Mouse (Mus musculus) G1E (cell line): ENCODE measurements at regions not wholly inside any gene's neighbourhood (a gene's known extent, or its start where the extent isn't known, plus 50 kb on each side); places are given as distances from the start of the nearest gene placed in this dataset.

Experiments
- CTCF ChIP-seq: IDR thresholded peaks from 2 replicates; pipeline ENCODE4 v1.5.1; 2012; ENCODE audit warnings: low read depth, low read length, inconsistent platforms, mixed read lengths
- GATA1 ChIP-seq: IDR thresholded peaks from 2 replicates; pipeline ENCODE4 v1.6.1; 2012; ENCODE audit warnings: borderline replicate concordance, low read length, inconsistent platforms, mixed read lengths
- GATA2 ChIP-seq: IDR thresholded peaks from 2 replicates; pipeline ENCODE4 v1.6.1; 2012; ENCODE audit warnings: low read depth, low read length, inconsistent platforms, borderline replicate concordance
- POLR2AphosphoS5 ChIP-seq: IDR thresholded peaks from 2 replicates; pipeline ENCODE4 v1.6.1; 2012; ENCODE audit warnings: low read depth, low read length, inconsistent platforms; ENCODE audit not compliant: insufficient replicate concordance
- TAL1 ChIP-seq: conservative IDR thresholded peaks from 2 replicates; pipeline ENCODE4 v1.6.1; 2012; ENCODE audit warnings: low read depth, low read length, inconsistent platforms, mixed read lengths

- no peak for TF ChIP-seq CTCF
- TF ChIP-seq POLR2AphosphoS5, result no peak
- no peak for TF ChIP-seq TAL1
- no peak for TF ChIP-seq GATA1
- no peak for TF ChIP-seq GATA2
Measured at GRCm38 (mm10) chr5:91807070-91808065, 155.5 kb downstream of the Rchy1 start.
